Mouse (Mus musculus) adrenal gland, postnatal 36 days (tissue): ENCODE measurements around the gene Agpat2. TPM values are rescaled to one million over a fixed set of nuclear protein-coding genes. Genes with fewer than 3 reads are reported as not detected.

Experiments
- DNase-seq, 2 experiments: peaks; one replicate each; pipeline ENCODE4 v3.0.0; 2021; ENCODE audit warnings: mixed read lengths in 1 of 2
- total RNA-seq, 2 experiments: library from RNA; stranded (reverse); gene quantifications; 2 replicates each; pipeline ENCODE4 v1.2.3; 2021

Agpat2 gene
- total RNA-seq, 2 experiments from 2014 or later: 301 to 364 TPM

DNA sequence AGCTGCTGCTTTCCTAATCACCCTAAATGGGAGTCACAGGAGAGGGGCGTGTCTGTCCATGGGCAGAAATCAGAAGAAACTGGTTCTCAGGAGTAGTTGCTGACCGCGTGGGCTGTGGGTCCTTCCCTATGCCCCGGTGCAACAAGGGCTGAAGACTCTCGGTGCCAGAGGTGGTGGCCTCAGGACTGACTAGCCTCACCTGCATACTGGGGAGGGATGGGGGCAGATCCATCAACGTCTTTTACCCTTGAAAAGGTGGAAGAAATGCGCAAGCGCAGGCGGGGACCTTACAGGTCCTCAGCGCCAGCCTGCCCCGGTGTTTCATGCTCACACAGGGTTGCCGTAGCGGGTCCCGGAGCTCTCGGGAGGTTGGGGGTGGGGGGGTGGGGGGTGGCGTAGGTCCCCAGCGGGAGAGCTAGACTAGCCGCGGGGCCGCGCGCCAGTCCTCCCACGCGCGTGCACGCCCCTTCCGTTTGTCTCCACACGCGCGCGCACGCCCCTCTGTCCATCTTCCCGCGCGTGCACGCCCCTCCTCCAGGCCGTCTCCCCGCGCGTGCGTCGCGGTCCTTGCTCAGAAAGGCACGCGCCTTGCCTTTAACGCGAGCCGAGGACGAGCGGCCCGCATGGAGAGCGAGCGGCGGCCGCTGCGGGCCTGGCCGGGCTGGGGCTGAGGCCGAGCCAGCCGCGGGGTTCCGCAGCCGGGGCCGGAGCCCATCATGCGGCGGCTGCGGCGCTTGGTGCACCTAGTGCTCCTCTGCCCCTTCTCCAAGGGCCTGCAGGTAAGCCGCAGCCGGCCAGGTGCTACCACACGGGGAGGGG lies 23.9 kb upstream of the Agpat2 start, which contains the start of gene Fam69b:
Gene Fam69b (plus strand): TSS at position 537 of the 819 bp plus-strand sequence.
- DNase-seq: peak; percentile 82 to 86

DNA sequence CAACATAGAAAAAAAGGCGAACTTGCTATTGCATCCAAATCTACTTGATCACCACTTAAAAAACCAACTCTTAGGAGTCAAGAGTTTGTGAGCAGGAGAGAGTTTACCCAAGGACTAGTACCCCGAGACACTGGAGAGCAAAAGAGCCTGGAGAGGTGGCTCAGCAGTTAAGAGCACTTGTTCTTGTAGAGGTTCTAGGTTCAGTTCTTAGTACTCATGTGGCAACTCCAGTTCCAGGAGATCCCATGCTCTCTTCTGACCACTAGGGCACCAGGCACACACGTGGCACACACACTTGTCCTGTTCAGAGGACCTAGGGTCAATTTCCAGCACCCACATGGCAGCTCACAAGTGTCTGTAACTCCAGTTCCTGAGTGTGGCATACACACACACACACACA lies 21.9 kb upstream of the Agpat2 start:
- DNase-seq: no peak

DNA sequence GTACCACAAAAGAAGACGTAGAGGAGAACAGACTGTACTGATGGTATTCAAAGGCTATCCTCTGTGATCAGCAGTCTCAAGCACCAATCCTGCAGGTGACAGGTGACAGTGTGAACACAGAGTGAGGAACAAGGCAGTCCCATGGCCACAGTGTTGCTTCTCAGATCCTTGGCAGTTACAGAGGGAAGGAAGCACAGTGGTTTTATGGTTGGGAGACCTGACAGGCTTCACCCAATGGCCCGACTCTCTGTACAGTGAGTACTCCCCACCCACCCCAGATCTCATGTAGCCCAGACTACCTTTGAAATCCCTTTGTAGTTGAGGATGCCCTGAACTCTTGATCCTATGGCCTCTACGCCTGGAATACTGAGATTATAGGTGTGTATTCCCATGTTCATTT lies 21.2 kb upstream of the Agpat2 start:
- DNase-seq: no peak

GRCm38 (mm10) chr2:26622984-26623383 lies 18.8 kb upstream of the Agpat2 start:
- no peak for DNase-seq

DNA sequence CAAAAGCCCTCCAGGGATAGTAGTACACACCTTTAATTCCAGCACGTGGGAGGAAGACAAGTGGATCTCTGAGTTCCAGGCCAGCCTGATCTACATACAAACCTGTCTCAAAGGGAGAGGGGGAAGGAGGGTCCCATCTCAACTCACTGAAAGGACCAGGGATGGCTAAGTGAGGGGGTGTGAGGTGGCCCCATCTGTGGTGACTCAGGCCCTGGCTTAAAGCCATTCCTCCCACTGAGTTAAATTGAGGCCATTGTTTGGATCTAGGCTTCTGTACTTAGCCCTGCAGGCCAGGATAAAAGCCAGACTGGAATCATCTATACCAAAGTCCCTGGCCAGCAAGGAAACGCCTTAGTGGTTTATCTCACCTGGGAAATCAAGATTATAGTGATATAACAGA lies 17.0 kb upstream of the Agpat2 start:
- no peak for DNase-seq

DNA sequence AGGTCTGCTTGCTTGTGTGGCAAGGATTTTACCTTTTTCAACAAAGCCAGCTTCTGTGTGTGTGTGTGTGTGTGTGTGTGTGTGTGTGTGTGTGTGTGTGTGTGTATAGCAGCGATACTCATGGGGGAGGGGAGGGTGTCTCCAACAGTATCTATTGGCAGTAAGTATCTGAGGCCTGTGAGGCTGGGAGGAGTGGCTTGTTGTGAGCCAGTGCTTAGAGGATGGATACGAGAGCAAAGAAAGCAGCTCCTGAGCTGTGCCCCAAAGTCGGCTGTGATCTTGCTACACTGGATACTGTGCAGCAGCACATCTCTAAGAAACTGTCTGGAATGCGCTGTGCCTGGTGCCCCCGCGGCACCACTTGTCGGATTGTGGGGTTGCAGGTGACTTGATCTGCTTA lies 13.7 kb upstream of the Agpat2 start:
- no peak for DNase-seq

DNA sequence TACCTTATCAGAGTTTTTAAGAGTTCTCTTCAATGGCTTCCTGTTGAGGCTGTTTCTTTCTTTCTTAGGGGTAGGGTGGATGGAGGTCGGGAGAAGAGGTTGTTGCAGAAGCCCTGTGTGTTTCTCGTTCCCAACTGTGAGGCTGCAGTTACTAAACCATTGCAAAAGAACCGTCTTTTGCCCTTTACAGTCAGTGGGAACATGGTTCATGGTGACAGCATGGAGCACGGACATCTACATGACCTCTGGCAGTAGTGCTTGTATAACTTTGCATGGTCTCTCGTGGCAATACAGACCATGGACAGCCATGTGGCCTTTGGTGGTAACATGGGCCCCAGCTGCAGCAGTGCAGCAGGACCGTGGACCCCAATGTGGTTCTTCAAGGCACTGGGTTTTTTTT lies 13.1 kb upstream of the Agpat2 start:
- no peak for DNase-seq

- DNase-seq: no peak
These were observed 11.4 kb upstream of the Agpat2 start for GRCm38 (mm10) chr2:26615459-26616124.

DNA sequence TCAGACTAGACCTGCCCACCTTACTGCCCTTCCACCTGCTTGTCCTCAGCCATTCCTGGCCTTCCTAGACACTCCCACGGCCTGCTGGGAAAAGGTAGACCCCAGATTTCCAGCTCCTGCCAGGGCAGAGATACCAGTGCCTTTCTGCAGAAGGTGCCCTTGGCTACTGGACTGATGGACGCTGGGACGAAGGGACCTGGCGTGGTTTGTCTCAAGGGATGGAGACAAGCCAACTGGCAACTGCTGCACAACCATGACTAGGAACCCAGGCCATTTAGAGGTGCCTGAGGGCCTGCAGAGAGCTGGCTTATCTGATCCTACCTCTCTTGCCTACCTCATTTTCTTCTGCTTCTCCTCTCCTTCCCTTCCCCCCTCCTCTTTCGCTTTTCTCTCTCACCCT lies 10.7 kb upstream of the Agpat2 start:
- peak in 1 of 2 experiments; percentile 29 for DNase-seq

GRCm38 (mm10) chr2:26611896-26612295 lies 7.7 kb upstream of the Agpat2 start:
- no peak for DNase-seq

DNA sequence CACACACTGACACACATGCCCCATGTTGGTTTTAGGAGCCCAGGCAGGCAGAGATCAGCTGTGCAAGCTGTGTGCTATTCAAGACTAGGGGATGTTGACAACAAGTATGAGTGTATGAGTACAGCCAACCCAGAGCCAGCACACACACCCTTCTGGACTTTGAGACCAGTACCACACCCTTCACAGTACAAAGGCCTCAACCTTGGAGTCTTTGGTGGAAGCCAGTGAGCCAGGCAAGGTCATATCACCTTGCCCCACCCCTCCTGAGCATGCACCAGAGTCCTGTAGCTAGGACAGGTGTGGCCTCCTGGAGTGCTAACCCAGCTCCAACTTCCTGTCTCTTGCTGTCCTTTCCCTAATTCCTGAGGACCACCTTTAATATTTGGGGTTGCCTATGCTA lies 6.8 kb upstream of the Agpat2 start:
- no peak for DNase-seq

GRCm38 (mm10) chr2:26610526-26610925 lies 6.3 kb upstream of the Agpat2 start:
- no peak for DNase-seq

DNA sequence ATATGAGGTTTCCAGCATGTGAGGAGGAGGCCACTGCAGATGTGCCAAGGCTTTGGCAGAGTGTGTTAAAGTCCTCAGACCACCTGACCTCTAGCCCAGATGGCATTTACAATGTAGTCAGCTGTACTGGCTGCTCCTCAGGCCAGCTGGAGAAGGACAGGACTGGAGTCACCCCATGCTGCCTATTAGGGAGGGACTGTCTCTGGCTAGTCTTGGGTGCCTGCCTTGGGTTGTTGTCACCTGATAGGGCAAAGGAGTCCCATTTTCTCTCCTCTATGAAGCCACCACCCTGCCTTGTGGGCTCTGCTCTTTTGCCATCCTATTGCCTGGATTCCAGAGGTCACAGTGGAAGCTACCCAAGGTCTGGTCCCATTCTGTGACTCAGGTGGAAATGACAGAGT lies 5.0 kb upstream of the Agpat2 start:
- DNase-seq: no peak

GRCm38 (mm10) chr2:26608781-26609180 lies 4.6 kb upstream of the Agpat2 start:
- no peak for DNase-seq

DNA sequence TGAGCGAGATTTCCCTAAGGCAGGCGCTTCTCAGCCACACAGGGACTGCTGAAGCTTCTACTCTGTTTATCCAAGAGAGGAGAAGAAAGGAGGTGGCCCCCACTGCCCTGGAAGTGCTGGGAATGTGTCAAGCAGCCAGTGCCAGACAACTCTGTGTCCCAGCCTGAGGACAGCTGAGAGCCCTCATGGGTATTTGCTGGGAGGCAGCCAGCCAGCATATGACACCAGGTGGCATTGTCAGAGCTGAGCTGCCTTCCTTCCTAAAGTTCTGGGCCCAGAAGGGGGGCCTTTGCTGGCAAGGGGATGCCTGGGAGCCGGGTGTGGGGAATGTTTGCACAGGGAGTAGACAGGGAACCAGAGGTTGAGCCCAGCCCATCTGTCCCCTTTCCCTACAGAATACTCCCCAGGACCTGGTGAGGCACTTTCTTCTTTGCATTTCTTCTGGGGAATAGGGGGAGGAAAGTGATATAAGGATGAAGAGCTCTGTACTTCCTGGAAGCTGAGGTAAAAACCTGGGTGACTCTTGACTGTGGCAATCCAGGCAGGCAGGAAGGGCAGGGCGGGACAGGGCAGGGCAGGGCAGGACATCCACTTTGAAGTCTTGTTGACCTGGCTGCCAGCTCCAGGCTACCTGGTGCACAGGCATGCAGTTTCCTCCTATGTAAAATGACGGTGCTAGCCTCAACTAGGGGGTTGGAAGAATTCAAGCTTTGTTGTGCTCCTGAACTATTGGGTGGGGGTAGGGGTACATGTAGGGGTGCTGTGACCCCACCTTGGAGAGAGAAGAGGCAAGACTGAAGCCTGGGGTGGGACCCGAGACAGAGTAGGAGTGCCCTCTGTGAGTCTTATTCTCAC lies 3.1 kb upstream of the Agpat2 start:
- no peak for DNase-seq

- DNase-seq: peak in 1 of 2 experiments; percentile 21
These were observed 2.4 kb upstream of the Agpat2 start for GRCm38 (mm10) chr2:26606579-26606978.

GRCm38 (mm10) chr2:26605331-26605730 lies 1.1 kb upstream of the Agpat2 start:
- DNase-seq: no peak

DNA sequence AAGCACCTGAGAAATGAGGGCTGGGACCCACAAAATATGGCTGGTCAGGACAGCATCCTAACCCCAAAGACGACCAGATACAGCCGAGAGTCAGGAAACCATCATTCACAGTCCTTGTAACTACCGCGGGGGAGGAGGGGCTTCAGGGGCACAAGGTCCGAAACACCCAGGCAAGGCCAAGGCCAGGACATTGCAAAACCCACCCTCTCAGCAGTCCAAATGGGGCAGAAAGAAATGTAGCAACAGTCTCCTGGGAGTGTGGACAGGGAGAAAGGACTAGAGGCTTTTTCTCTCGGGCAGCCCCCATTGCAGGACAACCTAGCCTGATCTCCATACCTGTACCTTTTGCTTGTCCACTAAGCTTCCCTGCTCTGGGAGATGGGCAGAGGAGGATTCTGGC lies 1.1 kb downstream of the Agpat2 start:
- DNase-seq: peak; percentile 74 to 86

- DNase-seq: no peak
These were observed 1.6 kb downstream of the Agpat2 start for GRCm38 (mm10) chr2:26602631-26603030.

GRCm38 (mm10) chr2:26601595-26601994 lies 2.6 kb downstream of the Agpat2 start:
- DNase-seq: no peak

DNA sequence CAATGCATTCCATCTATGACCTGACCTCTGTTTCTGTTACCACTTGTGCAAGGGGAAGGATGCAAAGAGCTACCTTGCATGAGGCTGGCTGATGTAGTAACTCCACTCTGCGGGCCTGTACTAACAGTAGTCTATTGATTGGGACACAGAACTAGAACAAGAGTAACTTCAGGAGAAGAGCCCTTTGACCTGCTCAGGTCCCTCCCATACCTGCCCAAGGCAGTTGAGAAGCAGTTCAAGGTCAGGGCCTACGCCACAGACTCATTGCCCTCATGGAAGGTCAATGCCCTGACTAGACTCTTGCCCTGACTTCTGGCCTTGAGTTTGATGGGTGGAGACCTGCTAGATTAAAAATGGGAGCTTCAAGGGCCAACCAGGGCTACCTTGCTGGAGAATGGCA lies 3.6 kb downstream of the Agpat2 start:
- no peak for DNase-seq

DNA sequence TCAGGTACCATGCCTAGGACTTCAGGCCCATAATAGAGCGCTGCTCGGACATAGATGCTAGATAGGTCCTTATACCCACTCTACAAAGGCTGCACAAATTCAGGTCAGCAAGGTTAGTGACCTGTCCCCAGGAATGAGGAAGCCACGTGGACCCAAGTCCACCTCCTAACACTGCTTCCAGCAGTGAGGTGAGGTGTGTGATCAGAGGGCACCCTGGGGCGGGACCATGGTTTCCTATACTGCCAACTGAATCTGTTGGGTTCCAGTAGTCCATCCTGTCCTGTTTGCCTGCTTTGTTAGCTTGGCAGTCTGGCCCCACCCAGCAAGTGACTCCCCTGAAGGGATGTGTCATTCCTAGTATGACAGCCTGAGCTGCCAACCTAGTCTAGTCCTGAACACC lies 4.3 kb downstream of the Agpat2 start:
- no peak for DNase-seq

DNA sequence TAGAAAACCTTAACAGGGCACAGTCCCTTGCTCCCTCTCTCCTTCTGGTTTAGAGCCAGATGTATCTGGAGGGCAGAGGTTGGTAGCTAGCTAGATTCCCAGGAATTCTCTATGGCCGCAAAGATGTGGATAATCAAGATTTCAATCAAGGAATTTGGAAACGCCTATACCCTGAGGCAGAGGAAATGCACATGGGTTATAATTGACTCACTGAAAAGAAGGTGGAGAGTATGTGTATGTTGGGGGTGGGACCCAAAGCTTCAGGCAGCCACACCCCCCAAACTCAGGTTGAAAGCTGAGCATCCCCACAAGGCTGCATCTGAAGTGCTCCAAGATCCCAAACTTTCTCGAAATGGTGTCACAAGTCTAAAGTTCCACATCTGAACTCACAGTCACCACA lies 5.8 kb downstream of the Agpat2 start:
- DNase-seq: no peak
